Mouse (Mus musculus): ENCODE measurements around the gene Rnf208. TPM values are rescaled to one million over a fixed set of nuclear protein-coding genes. Genes with fewer than 3 reads are reported as not detected.

Gene Rnf208
- polyA plus RNA-seq, 1 experiment: 0.59 TPM

- Histone ChIP-seq H3K36me3 (ENCODE audit: control insufficient read depth, insufficient read depth) (peaks cover 15% of the 10 kb centered on the region), H3K27me3 (ENCODE audit: control insufficient read depth, insufficient read depth, insufficient read length) (no peaks in the 10 kb centered on the region), H3ac (ENCODE audit: control insufficient read depth, insufficient read length) (no peak within 1 kb of the TSS), H3K79me2 (ENCODE audit: control insufficient read depth, insufficient read depth) (no peaks in the 10 kb centered on the region), H3K4me2 (ENCODE audit: low read depth) (peak within 1 kb of the TSS; percentile 83), H3K4me3 (peak within 1 kb of the TSS; percentile 24)
- no peak for TF ChIP-seq MAX (IDR thresholded peaks at IDR 0.05; ENCODE audit: low read depth)
- TF ChIP-seq USF1 (IDR thresholded peaks at IDR 0.05; ENCODE audit: low read depth): no peak
- TF ChIP-seq MYOD1 (IDR thresholded peaks at IDR 0.05; ENCODE audit: control insufficient read depth in 1 of 3, insufficient read length in 2 of 3, low read depth in 2 of 3): no peak
- TF ChIP-seq CEBPB (IDR thresholded peaks at IDR 0.05; ENCODE audit: insufficient read depth, poor library complexity, severe bottlenecking): no peak
- no peak for TF ChIP-seq TCF3 (IDR thresholded peaks at IDR 0.05; ENCODE audit: insufficient read length, low read depth)
- no peak for TF ChIP-seq SRF (IDR thresholded peaks at IDR 0.05; ENCODE audit: control insufficient read depth, insufficient read length, low read depth)
These were observed 45.7 kb upstream of the Rnf208 start, which contains the start of gene Tor4a for GRCm38 (mm10) chr2:25196172-25196954. Gene Tor4a, minus strand, starts transcription at chr2:25196886.

GRCm38 (mm10) chr2:25197191-25197590 lies 44.9 kb upstream of the Rnf208 start:
- no peaks in the 10 kb centered on the region for H3K79me2 ChIP-seq (ENCODE audit: control insufficient read depth, insufficient read depth)
- H3ac ChIP-seq (ENCODE audit: control insufficient read depth, insufficient read length): no peak overlapping the region
- H3K4me2 ChIP-seq (ENCODE audit: low read depth): peak overlapping the region; percentile 83
- peak overlapping the region; percentile 24 for H3K4me3 ChIP-seq
- no peak for TF ChIP-seq SRF (IDR thresholded peaks at IDR 0.05; ENCODE audit: control insufficient read depth, insufficient read length, low read depth)
- no peaks in the 10 kb centered on the region for H3K27me3 ChIP-seq (ENCODE audit: control insufficient read depth, insufficient read depth, insufficient read length)
- H3K36me3 ChIP-seq (ENCODE audit: control insufficient read depth, insufficient read depth): peaks cover 20% of the 10 kb centered on the region

DNA sequence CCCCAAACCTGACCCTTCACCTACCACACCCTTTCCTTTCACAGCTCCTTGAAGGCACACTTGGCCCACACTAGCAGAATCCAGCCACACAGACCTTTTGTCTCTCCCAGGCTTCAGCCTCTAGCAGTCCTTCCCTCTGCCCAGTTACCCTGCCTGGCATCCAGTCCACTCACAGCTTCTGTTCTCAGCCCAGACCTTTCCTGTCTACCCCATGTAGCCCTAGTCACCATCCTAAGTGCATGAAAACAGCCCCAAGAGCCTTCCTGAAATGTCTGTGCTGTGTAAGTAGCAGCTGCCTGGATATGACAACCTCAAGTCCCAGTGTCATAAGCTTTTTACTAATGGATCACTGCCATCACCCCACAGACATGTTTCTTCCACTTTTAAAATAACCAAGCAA lies 44.1 kb upstream of the Rnf208 start:
- peaks cover 27% of the 10 kb centered on the region for H3K36me3 ChIP-seq (ENCODE audit: control insufficient read depth, insufficient read depth)
- no peak overlapping the region for H3ac ChIP-seq (ENCODE audit: control insufficient read depth, insufficient read length)
- H3K4me2 ChIP-seq (ENCODE audit: low read depth): no peak overlapping the region
- H3K27me3 ChIP-seq (ENCODE audit: control insufficient read depth, insufficient read depth, insufficient read length): no peaks in the 10 kb centered on the region
- H3K79me2 ChIP-seq (ENCODE audit: control insufficient read depth, insufficient read depth): no peaks in the 10 kb centered on the region
- TF ChIP-seq SRF (IDR thresholded peaks at IDR 0.05; ENCODE audit: control insufficient read depth, insufficient read length, low read depth): no peak
- no peak for TF ChIP-seq MAX (IDR thresholded peaks at IDR 0.05; ENCODE audit: low read depth)
- TF ChIP-seq TCF3 (IDR thresholded peaks at IDR 0.05; ENCODE audit: insufficient read length, low read depth): no peak
- TF ChIP-seq REST (IDR thresholded peaks at IDR 0.05; ENCODE audit: insufficient read depth, insufficient read length): no peak
- no peak for TF ChIP-seq TCF12 (IDR thresholded peaks at IDR 0.05; ENCODE audit: insufficient read depth, poor library complexity, severe bottlenecking)
- no peak for TF ChIP-seq MYOD1 (IDR thresholded peaks at IDR 0.05; ENCODE audit: control insufficient read depth in 1 of 3, insufficient read length in 2 of 3, low read depth in 2 of 3)
- no peak for TF ChIP-seq USF1 (IDR thresholded peaks at IDR 0.05; ENCODE audit: low read depth)
- no peak overlapping the region for H3K4me3 ChIP-seq

DNA sequence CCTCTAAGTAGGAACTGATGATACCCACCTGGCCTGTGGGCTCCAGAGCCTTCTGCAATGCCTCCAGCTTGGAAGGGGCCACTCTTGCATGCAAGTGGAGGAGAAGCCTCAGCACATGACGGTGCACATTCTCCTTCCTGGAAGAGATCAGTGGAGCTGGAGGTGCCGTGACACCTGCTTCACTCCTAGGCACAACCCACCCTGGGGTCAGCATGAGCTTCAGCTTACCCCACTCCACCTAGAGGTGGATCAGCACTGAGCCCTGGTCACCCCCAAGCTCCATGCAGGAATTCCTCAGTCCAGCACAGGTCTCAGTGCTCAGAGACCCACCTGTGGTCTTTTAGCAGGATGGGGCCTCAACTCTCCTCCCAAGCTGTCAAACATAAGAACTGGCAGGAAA lies 41.4 kb upstream of the Rnf208 start:
- TF ChIP-seq POLR2AphosphoS2 (IDR thresholded peaks at IDR 0.05; ENCODE audit: insufficient read length, low read depth): no peak
- TF ChIP-seq SRF (IDR thresholded peaks at IDR 0.05; ENCODE audit: control insufficient read depth, insufficient read length, low read depth): no peak
- no peak for TF ChIP-seq TCF12 (IDR thresholded peaks at IDR 0.05; ENCODE audit: insufficient read depth, poor library complexity, severe bottlenecking)
- no peak for TF ChIP-seq CEBPB (IDR thresholded peaks at IDR 0.05; ENCODE audit: insufficient read depth, poor library complexity, severe bottlenecking)
- no peak for TF ChIP-seq USF1 (IDR thresholded peaks at IDR 0.05; ENCODE audit: low read depth)
- no peak for TF ChIP-seq POLR2A (IDR thresholded peaks at IDR 0.05; ENCODE audit: insufficient read length, low read depth)
- no peak for TF ChIP-seq REST (IDR thresholded peaks at IDR 0.05; ENCODE audit: insufficient read depth, insufficient read length)
- no peak for TF ChIP-seq MAX (IDR thresholded peaks at IDR 0.05; ENCODE audit: low read depth)
- TF ChIP-seq MYOD1 (IDR thresholded peaks at IDR 0.05; ENCODE audit: control insufficient read depth in 1 of 3, insufficient read length in 2 of 3, low read depth in 2 of 3): no peak
- no peak for TF ChIP-seq TCF3 (IDR thresholded peaks at IDR 0.05; ENCODE audit: insufficient read length, low read depth)
- no peak for TF ChIP-seq E2F4 (IDR thresholded peaks at IDR 0.05; ENCODE audit: insufficient read depth)
- TF ChIP-seq MYOG (IDR thresholded peaks at IDR 0.05; ENCODE audit: control insufficient read depth in 1 of 3, insufficient read depth in 1 of 3, insufficient read length in 2 of 3, low read depth in 2 of 3): no peak
- H3K4me3 ChIP-seq: no peak overlapping the region
- H3K79me2 ChIP-seq (ENCODE audit: control insufficient read depth, insufficient read depth): no peaks in the 10 kb centered on the region
- H3ac ChIP-seq (ENCODE audit: control insufficient read depth, insufficient read length): no peak overlapping the region
- H3K36me3 ChIP-seq (ENCODE audit: control insufficient read depth, insufficient read depth): peaks cover 35% of the 10 kb centered on the region
- H3K27me3 ChIP-seq (ENCODE audit: control insufficient read depth, insufficient read depth, insufficient read length): no peaks in the 10 kb centered on the region
- H3K4me2 ChIP-seq (ENCODE audit: low read depth): no peak overlapping the region

DNA sequence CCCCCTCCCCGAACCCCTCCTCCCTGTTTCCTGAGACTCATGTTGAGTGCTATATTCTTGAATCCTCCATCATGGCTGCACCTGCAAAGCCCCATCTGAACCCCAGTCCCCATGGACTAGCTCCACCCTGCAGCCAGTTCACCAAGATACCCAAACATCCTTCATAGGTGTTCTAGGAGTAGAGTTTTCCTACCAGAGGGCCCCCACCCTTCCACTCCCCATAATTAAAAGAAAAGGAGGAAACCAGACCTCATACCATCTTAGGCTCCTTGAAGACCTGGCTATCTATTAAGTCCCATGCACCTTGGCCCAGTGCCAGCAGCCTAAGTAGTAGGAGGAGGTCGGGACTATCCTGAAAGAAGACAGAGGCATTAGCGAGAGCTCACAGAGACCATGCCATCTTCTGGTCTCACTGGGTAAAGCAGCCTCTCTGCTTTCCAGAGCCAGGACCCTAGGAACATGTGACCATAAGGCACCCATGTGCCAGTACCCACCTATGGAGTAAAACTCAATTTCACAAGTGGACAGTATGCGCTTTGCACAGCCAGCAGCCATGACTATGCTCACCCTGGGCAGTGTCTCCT lies 38.3 kb upstream of the Rnf208 start:
- peaks cover 44% of the 10 kb centered on the region for H3K36me3 ChIP-seq (ENCODE audit: control insufficient read depth, insufficient read depth)
- H3ac ChIP-seq (ENCODE audit: control insufficient read depth, insufficient read length): no peak overlapping the region
- H3K79me2 ChIP-seq (ENCODE audit: control insufficient read depth, insufficient read depth): peaks cover 14% of the 10 kb centered on the region
- H3K4me2 ChIP-seq (ENCODE audit: low read depth): no peak overlapping the region
- no peak overlapping the region for H3K4me3 ChIP-seq
- no peaks in the 10 kb centered on the region for H3K27me3 ChIP-seq (ENCODE audit: control insufficient read depth, insufficient read depth, insufficient read length)
- TF ChIP-seq MYOG (IDR thresholded peaks at IDR 0.05; ENCODE audit: control insufficient read depth in 1 of 3, insufficient read depth in 1 of 3, insufficient read length in 2 of 3, low read depth in 2 of 3) (no peak), POLR2AphosphoS2 (IDR thresholded peaks at IDR 0.05; ENCODE audit: insufficient read length, low read depth) (no peak), MYOD1 (IDR thresholded peaks at IDR 0.05; ENCODE audit: control insufficient read depth in 1 of 3, insufficient read length in 2 of 3, low read depth in 2 of 3) (no peak), CEBPB (IDR thresholded peaks at IDR 0.05; ENCODE audit: insufficient read depth, poor library complexity, severe bottlenecking) (no peak), REST (IDR thresholded peaks at IDR 0.05; ENCODE audit: insufficient read depth, insufficient read length) (no peak), USF1 (IDR thresholded peaks at IDR 0.05; ENCODE audit: low read depth) (no peak), TCF12 (IDR thresholded peaks at IDR 0.05; ENCODE audit: insufficient read depth, poor library complexity, severe bottlenecking) (no peak), TCF3 (IDR thresholded peaks at IDR 0.05; ENCODE audit: insufficient read length, low read depth) (no peak), MAX (IDR thresholded peaks at IDR 0.05; ENCODE audit: low read depth) (no peak), POLR2A (IDR thresholded peaks at IDR 0.05; ENCODE audit: insufficient read length, low read depth) (no peak), SRF (IDR thresholded peaks at IDR 0.05; ENCODE audit: control insufficient read depth, insufficient read length, low read depth) (no peak), E2F4 (IDR thresholded peaks at IDR 0.05; ENCODE audit: insufficient read depth) (no peak)

Data from myocyte (in vitro differentiated cells).